Mouse (Mus musculus) hindbrain, embryonic 13.5 days (tissue): ENCODE data around the gene Sdhb. TPM values are rescaled to one million over a fixed set of nuclear protein-coding genes. Genes with fewer than 3 reads are reported as not detected.

Experiments
- ATAC-seq: fragments of 200-750 bp; cut with Nextera tagmentation; 2 replicates; pipeline ENCODE4 v1.8.0; 2017; ENCODE audit warnings: moderate TSS enrichment; ENCODE audit not compliant: low FRiP score
- H3K27ac ChIP-seq: fragments of 300-500 bp; sonication (generic); 2 replicates; pipeline ENCODE4 v1.5.1; 2015; ENCODE audit warnings: inconsistent platforms, mild to moderate bottlenecking, moderate library complexity
- H3K27me3 ChIP-seq: fragments of 300-500 bp; sonication (generic); 2 replicates; pipeline ENCODE4 v1.6.1; 2015; ENCODE audit warnings: mild to moderate bottlenecking, inconsistent platforms
- H3K36me3 ChIP-seq: fragments of 300-500 bp; sonication (generic); 2 replicates; pipeline ENCODE4 v1.6.1; 2015; ENCODE audit warnings: mild to moderate bottlenecking, inconsistent platforms
- H3K4me1 ChIP-seq: fragments of 300-500 bp; sonication (generic); replicated peaks from 2 replicates; pipeline ENCODE4 v1.6.1; 2015; ENCODE audit warnings: inconsistent platforms
- H3K4me2 ChIP-seq: fragments of 300-500 bp; sonication (generic); 2 replicates; pipeline ENCODE4 v1.6.1; 2015; ENCODE audit warnings: inconsistent platforms, mild to moderate bottlenecking, moderate library complexity
- H3K4me3 ChIP-seq: fragments of 300-500 bp; sonication (generic); 2 replicates; pipeline ENCODE4 v1.5.1; 2015; ENCODE audit warnings: mild to moderate bottlenecking, inconsistent platforms
- H3K9ac ChIP-seq: fragments of 300-500 bp; sonication (generic); 2 replicates; pipeline ENCODE4 v1.6.1; 2015; ENCODE audit warnings: mild to moderate bottlenecking, inconsistent platforms
- H3K9me3 ChIP-seq: fragments of 300-500 bp; sonication (generic); 2 replicates; pipeline ENCODE4 v1.6.1; 2016; ENCODE audit warnings: inconsistent platforms
- WGBS: fragments of 180-500 bp; shearing (Covaris S2); methylation state at CpG from one replicate; pipeline ENCODE4 v1.1.7; 2015; 5-methylcytosine and 5-hydroxymethylcytosine counted together
- polyA plus RNA-seq: library from polyadenylated mRNA; unstranded; fragments of >200 nt; fragmentation: Nextera tagmentation; extraction: Ambion mirVana; gene quantifications from 2 replicates; pipeline ENCODE4 v1.2.1, GENCODE M21; 2015

Sdhb gene
- 442 and 459 TPM in 2 replicates for polyA plus RNA-seq

- Histone ChIP-seq H3K4me1 (peaks cover 51% of the 10 kb centered on the region), H3K4me3 (peak within 1 kb of the TSS; percentile 89), H3K9me3 (no peaks in the 10 kb centered on the region), H3K27ac (peak within 1 kb of the TSS; percentile 94), H3K4me2 (peak within 1 kb of the TSS; percentile 97), H3K36me3 (0 out of 2 replicates have a peak, but pooled peaks cover 2% of the 10 kb centered on the region), H3K27me3 (no peaks in the 10 kb centered on the region; the same call in 1 of the 2 replicates), H3K9ac (peak within 1 kb of the TSS; percentile 97)
- peak; percentile 94 for ATAC-seq
- WGBS: 3% methylated on average over 37 of the region's 37 CpGs
Measured at GRCm38 (mm10) chr4:140960781-140961466, at the start of gene Sdhb. TSS of gene Sdhb (plus strand) at chr4:140961203.

- ATAC-seq: no peak
- Histone ChIP-seq H3K4me3 (no peak overlapping the region), H3K4me2 (no peak overlapping the region), H3K27me3 (peaks cover 38% of the 10 kb centered on the region), H3K36me3 (no peaks in the 10 kb centered on the region), H3K4me1 (peaks cover 17% of the 10 kb centered on the region), H3K9ac (no peak overlapping the region), H3K27ac (no peak overlapping the region), H3K9me3 (no peaks in the 10 kb centered on the region)
- WGBS: 93% methylated on average over 9 of the region's 9 CpGs
Measured at GRCm38 (mm10) chr4:140911416-140911815, 49.6 kb upstream of the Sdhb start.

GRCm38 (mm10) chr4:140912271-140912833, 48.7 kb upstream of the Sdhb start:
- no peak for ATAC-seq
- no peaks in the 10 kb centered on the region for H3K9me3 ChIP-seq
- H3K9ac ChIP-seq: no peak overlapping the region
- WGBS: 84% methylated on average over 10 of the region's 10 CpGs
- no peak overlapping the region for H3K27ac ChIP-seq
- peaks cover 28% of the 10 kb centered on the region for H3K27me3 ChIP-seq
- peaks cover 14% of the 10 kb centered on the region for H3K4me1 ChIP-seq
- no peaks in the 10 kb centered on the region for H3K36me3 ChIP-seq
- no peak overlapping the region for H3K4me2 ChIP-seq
- no peak overlapping the region for H3K4me3 ChIP-seq

GRCm38 (mm10) chr4:140913565-140913964, 47.4 kb upstream of the Sdhb start:
- H3K4me1 ChIP-seq: peaks cover 14% of the 10 kb centered on the region
- H3K4me2 ChIP-seq: no peak overlapping the region
- H3K27me3 ChIP-seq: peaks cover 16% of the 10 kb centered on the region
- no peak overlapping the region for H3K27ac ChIP-seq
- H3K4me3 ChIP-seq: no peak overlapping the region
- no peaks in the 10 kb centered on the region for H3K9me3 ChIP-seq
- H3K36me3 ChIP-seq: no peaks in the 10 kb centered on the region
- ATAC-seq: no peak
- WGBS: 93% methylated on average over 9 of the region's 9 CpGs
- H3K9ac ChIP-seq: no peak overlapping the region

- ATAC-seq: no peak
- 52% methylated on average over 6 of the region's 6 CpGs for whole genome bisulfite sequencing
- Histone ChIP-seq H3K27ac (0 out of 2 replicates have a peak overlapping the region, but pooled peaks have one; percentile 27), H3K4me1 (peaks cover 18% of the 10 kb centered on the region), H3K9me3 (no peaks in the 10 kb centered on the region), H3K4me2 (no peak overlapping the region), H3K9ac (no peak overlapping the region), H3K4me3 (no peak overlapping the region), H3K36me3 (no peaks in the 10 kb centered on the region), H3K27me3 (peaks cover 4% of the 10 kb centered on the region; the same call in 1 of the 2 replicates)
Measured at GRCm38 (mm10) chr4:140914731-140915131, 46.3 kb upstream of the Sdhb start.

- ATAC-seq: no peak
- 0 out of 2 replicates have a peak, but pooled peaks cover 4% of the 10 kb centered on the region for H3K27me3 ChIP-seq
- 83% methylated on average over 3 of the region's 3 CpGs for WGBS
- H3K27ac ChIP-seq: 0 out of 2 replicates have a peak overlapping the region, but pooled peaks have one; percentile 27
- H3K4me2 ChIP-seq: no peak overlapping the region
- no peak overlapping the region for H3K4me3 ChIP-seq
- no peaks in the 10 kb centered on the region for H3K9me3 ChIP-seq
- H3K4me1 ChIP-seq: peaks cover 18% of the 10 kb centered on the region
- no peak overlapping the region for H3K9ac ChIP-seq
- no peaks in the 10 kb centered on the region for H3K36me3 ChIP-seq
Measured at GRCm38 (mm10) chr4:140915235-140915634, 45.8 kb upstream of the Sdhb start.

- Histone ChIP-seq H3K4me1 (peaks cover 17% of the 10 kb centered on the region), H3K4me3 (no peak overlapping the region), H3K4me2 (no peak overlapping the region), H3K36me3 (no peaks in the 10 kb centered on the region), H3K9me3 (no peaks in the 10 kb centered on the region), H3K27me3 (0 out of 2 replicates have a peak, but pooled peaks cover 1% of the 10 kb centered on the region), H3K9ac (no peak overlapping the region), H3K27ac (no peak overlapping the region)
- 87% methylated on average over 5 of the region's 5 CpGs for WGBS
- no peak for ATAC-seq
Measured at GRCm38 (mm10) chr4:140916296-140916695, 44.7 kb upstream of the Sdhb start.

- no peaks in the 10 kb centered on the region for H3K9me3 ChIP-seq
- 93% methylated on average over 9 of the region's 9 CpGs for WGBS
- no peaks in the 10 kb centered on the region for H3K36me3 ChIP-seq
- peaks cover 17% of the 10 kb centered on the region for H3K4me1 ChIP-seq
- ATAC-seq: no peak
- no peak overlapping the region for H3K4me2 ChIP-seq
- H3K27ac ChIP-seq: no peak overlapping the region
- H3K9ac ChIP-seq: no peak overlapping the region
- no peaks in the 10 kb centered on the region for H3K27me3 ChIP-seq
- no peak overlapping the region for H3K4me3 ChIP-seq
Measured at GRCm38 (mm10) chr4:140917451-140917850, 43.6 kb upstream of the Sdhb start.

- Histone ChIP-seq H3K27me3 (no peaks in the 10 kb centered on the region), H3K9ac (0 out of 2 replicates have a peak overlapping the region, but pooled peaks have one; percentile 19), H3K27ac (no peak overlapping the region), H3K4me2 (no peak overlapping the region), H3K4me1 (peaks cover 9% of the 10 kb centered on the region; the same call in 1 of the 2 replicates), H3K4me3 (no peak overlapping the region), H3K9me3 (no peaks in the 10 kb centered on the region), H3K36me3 (no peaks in the 10 kb centered on the region)
- 72% methylated on average over 11 of the region's 11 CpGs for WGBS
- ATAC-seq: no peak
Measured at GRCm38 (mm10) chr4:140919974-140920836, 40.8 kb upstream of the Sdhb start.

GRCm38 (mm10) chr4:140922508-140922907, 38.5 kb upstream of the Sdhb start:
- Histone ChIP-seq H3K4me2 (no peak overlapping the region), H3K9me3 (no peaks in the 10 kb centered on the region), H3K27ac (no peak overlapping the region), H3K36me3 (no peaks in the 10 kb centered on the region), H3K27me3 (no peaks in the 10 kb centered on the region), H3K9ac (no peak overlapping the region), H3K4me3 (no peak overlapping the region), H3K4me1 (peaks cover 9% of the 10 kb centered on the region; the same call in 1 of the 2 replicates)
- 87% methylated on average over 5 of the region's 5 CpGs for WGBS
- no peak for ATAC-seq

- Histone ChIP-seq H3K4me2 (no peak overlapping the region), H3K36me3 (no peaks in the 10 kb centered on the region), H3K27me3 (no peaks in the 10 kb centered on the region), H3K4me3 (no peak overlapping the region), H3K27ac (no peak overlapping the region), H3K9me3 (no peaks in the 10 kb centered on the region), H3K4me1 (peaks cover 7% of the 10 kb centered on the region), H3K9ac (0 out of 2 replicates have a peak overlapping the region, but pooled peaks have one; percentile 1)
- no peak for ATAC-seq
- WGBS: 87% methylated on average over 8 of the region's 8 CpGs
Measured at GRCm38 (mm10) chr4:140925648-140926047, 35.4 kb upstream of the Sdhb start.

GRCm38 (mm10) chr4:140928349-140928748, 32.7 kb upstream of the Sdhb start:
- Histone ChIP-seq H3K9me3 (no peaks in the 10 kb centered on the region), H3K27ac (no peak overlapping the region), H3K9ac (no peak overlapping the region), H3K4me2 (no peak overlapping the region), H3K4me1 (peaks cover 19% of the 10 kb centered on the region), H3K4me3 (no peak overlapping the region), H3K36me3 (no peaks in the 10 kb centered on the region), H3K27me3 (no peaks in the 10 kb centered on the region)
- ATAC-seq: no peak
- 82% methylated on average over 9 of the region's 9 CpGs for WGBS
